10 mouse cellular contexts compared by ENCODE assay signal in the genomic region with DNA sequence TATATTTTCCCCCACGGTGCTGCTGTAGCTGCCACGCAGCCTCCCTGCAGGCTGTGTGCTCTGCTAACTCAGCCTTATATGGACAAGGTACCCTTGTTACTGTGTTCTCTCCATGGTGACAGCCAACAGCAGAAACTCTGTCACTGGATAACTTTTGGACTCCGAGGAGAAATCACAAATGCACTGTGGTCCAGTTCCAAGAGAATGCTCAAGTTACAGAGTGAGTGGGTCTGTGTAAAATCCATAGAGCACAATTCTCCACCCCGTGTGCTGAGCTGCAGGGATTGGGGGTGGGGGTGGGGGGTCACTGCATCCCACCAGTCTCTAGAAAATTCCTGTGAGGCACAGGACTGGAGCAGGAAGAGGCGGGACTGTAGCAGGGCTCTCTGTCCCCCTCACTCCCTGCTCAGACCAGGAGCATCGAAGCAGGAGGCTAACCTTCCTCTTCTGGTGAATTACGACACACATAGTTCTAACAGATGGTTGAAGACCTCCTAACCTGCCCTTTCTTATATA. TPM values are rescaled to one million over a fixed set of nuclear protein-coding genes. Genes with fewer than 3 reads are reported as not detected.
DNase-seq lines count a peak whose midpoint lies in the region; ATAC-seq and TF ChIP-seq lines count a peak whose summit lies in the region.
"Had no signal": no experiment of that assay in that cellular context is flagged by ENCODE, and none has a peak within 500 bp of the region (broad histone marks: within the 10 kb centered on the region; RNA-seq: fewer than 3 reads in every experiment).

No protein-coding gene starts in this region.

- H3K4me3 ChIP-seq in gastrocnemius, adult 2 months, result peak overlapping the region; percentile 38
- H3K4me3 ChIP-seq in kidney, postnatal 0 days (replicated peaks; ENCODE audit: low read depth, low read length), result no peak overlapping the region
- H3K4me3 ChIP-seq in heart, embryonic 15.5 days, result no peak overlapping the region
- H3K4me3 ChIP-seq in neural tube, embryonic 15.5 days (replicated peaks), result no peak overlapping the region
- no peak overlapping the region for H3K4me3 ChIP-seq in liver, embryonic 12.5 days

- H3K4me1 ChIP-seq in kidney, postnatal 0 days (replicated peaks; ENCODE audit: insufficient read depth, low read length), result peaks cover 47% of the 10 kb centered on the region
- H3K4me1 ChIP-seq in heart, embryonic 15.5 days (replicated peaks), result peaks cover 54% of the 10 kb centered on the region
- peaks cover 16% of the 10 kb centered on the region for H3K4me1 ChIP-seq in neural tube, embryonic 15.5 days
- H3K4me1 ChIP-seq in liver, embryonic 12.5 days, result peaks cover 5% of the 10 kb centered on the region

- intact Hi-C loops in gastrocnemius, adult 2 months (cut with DNase I), result no loop called here

- no peak for DNase-seq in gastrocnemius, adult 2 months
- no peak for DNase-seq in gastrocnemius, adult 8-10 months (ENCODE audit: low spot score in 2 of 2)
- peak; percentile 83 for DNase-seq in kidney, postnatal 0 days (ENCODE audit: low spot score)
- DNase-seq in kidney, adult 11 months, result no peak
- DNase-seq in cerebellum, postnatal 25 days, result no peak
- DNase-seq: adrenal gland, postnatal 14 days; cerebellum, adult 9-10 months had no signal

- no peak overlapping the region for H3K9ac ChIP-seq in kidney, postnatal 0 days (ENCODE audit: low read depth, low read length)
- H3K9ac ChIP-seq in heart, embryonic 15.5 days, result 0 out of 2 replicates have a peak overlapping the region, but pooled peaks have one; percentile 7
- no peak overlapping the region for H3K9ac ChIP-seq in neural tube, embryonic 15.5 days (replicated peaks)
- H3K9ac ChIP-seq in liver, embryonic 12.5 days, result no peak overlapping the region

- no peak for TF ChIP-seq CTCF in gastrocnemius, adult 2 months (IDR thresholded peaks at IDR 0.05)
- no peak for TF ChIP-seq CTCF in kidney, postnatal 0 days (IDR thresholded peaks at IDR 0.05; ENCODE audit: low read depth)

- H3K4me2 ChIP-seq in kidney, postnatal 0 days (ENCODE audit: low read length), result 0 out of 2 replicates have a peak overlapping the region, but pooled peaks have one; percentile 15
- peak overlapping the region; percentile 32 for H3K4me2 ChIP-seq in heart, embryonic 15.5 days
- no peak overlapping the region for H3K4me2 ChIP-seq in neural tube, embryonic 15.5 days
- no peak overlapping the region for H3K4me2 ChIP-seq in liver, embryonic 12.5 days

- H3K27me3 ChIP-seq in kidney, postnatal 0 days (ENCODE audit: insufficient read depth, low read length), result no peaks in the 10 kb centered on the region
- no peaks in the 10 kb centered on the region for H3K27me3 ChIP-seq in heart, embryonic 15.5 days
- no peaks in the 10 kb centered on the region for H3K27me3 ChIP-seq in neural tube, embryonic 15.5 days (replicated peaks)
- peaks cover 8% of the 10 kb centered on the region; the same call in 1 of the 2 replicates for H3K27me3 ChIP-seq in liver, embryonic 12.5 days (replicated peaks)

- no peaks in the 10 kb centered on the region for H3K9me3 ChIP-seq in kidney, postnatal 0 days (replicated peaks; ENCODE audit: low read length)
- H3K9me3 ChIP-seq in heart, embryonic 15.5 days (replicated peaks), result no peaks in the 10 kb centered on the region
- no peaks in the 10 kb centered on the region for H3K9me3 ChIP-seq in neural tube, embryonic 15.5 days (replicated peaks)
- no peaks in the 10 kb centered on the region for H3K9me3 ChIP-seq in liver, embryonic 12.5 days (replicated peaks)

- peak overlapping the region; percentile 66 for H3K27ac ChIP-seq in gastrocnemius, adult 2 months
- H3K27ac ChIP-seq in kidney, postnatal 0 days, result peak overlapping the region; percentile 79
- peak overlapping the region; percentile 68 for H3K27ac ChIP-seq in heart, embryonic 15.5 days
- H3K27ac ChIP-seq in neural tube, embryonic 15.5 days (replicated peaks), result peak overlapping the region; percentile 29; the same call in 1 of the 2 replicates
- no peak overlapping the region for H3K27ac ChIP-seq in liver, embryonic 12.5 days

- 14% methylated on average over 7 of the region's 7 CpGs for WGBS in kidney, postnatal 0 days
- 22% methylated on average over 7 of the region's 7 CpGs for WGBS in heart, embryonic 15.5 days
- WGBS in neural tube, embryonic 15.5 days, result 50% methylated on average over 7 of the region's 7 CpGs
- WGBS in liver, embryonic 12.5 days (ENCODE audit: insufficient replicate concordance), result 45% methylated on average over 7 of the region's 7 CpGs

- peaks cover 9% of the 10 kb centered on the region; the same call in 1 of the 2 replicates for H3K36me3 ChIP-seq in kidney, postnatal 0 days (ENCODE audit: insufficient read depth, low read length)
- peaks cover 10% of the 10 kb centered on the region; the same call in 1 of the 2 replicates for H3K36me3 ChIP-seq in heart, embryonic 15.5 days
- H3K36me3 ChIP-seq in neural tube, embryonic 15.5 days, result no peaks in the 10 kb centered on the region
- H3K36me3 ChIP-seq in liver, embryonic 12.5 days, result no peaks in the 10 kb centered on the region

- ATAC-seq in kidney, postnatal 0 days (replicated peaks; ENCODE audit: low FRiP score, low read depth), result peak; percentile 65
- ATAC-seq in heart, embryonic 15.5 days (replicated peaks; ENCODE audit: insufficient number of reproducible peaks, insufficient read depth, low FRiP score, low read depth), result peak; percentile 69
- no peak for ATAC-seq in neural tube, embryonic 15.5 days (ENCODE audit: low FRiP score)
- no peak for ATAC-seq in liver, embryonic 12.5 days

RNA-seq across cellular contexts. Expression of a gene that starts 45.4 kb away (rescaled TPM):
- total RNA-seq in gastrocnemius, adult 2 months (2021), result 100 to 1,000 TPM in 1 of 2 experiments, 10 to 100 TPM in 1; 73.3 to 117 TPM
- 10 to 100 TPM; 27.4 to 61.7 (median 46.3) TPM for total RNA-seq in gastrocnemius, adult 8-10 months (2022)
- polyA plus RNA-seq in kidney, postnatal 0 days (2015; fragmentation: Nextera tagmentation; extraction: Ambion mirVana), result 305 and 310 TPM in 2 replicates
- 191 and 245 TPM in 2 replicates for polyA plus RNA-seq in heart, embryonic 15.5 days (2015; fragmentation: Nextera tagmentation; extraction: Ambion mirVana)
- polyA plus RNA-seq in neural tube, embryonic 15.5 days (2015; fragmentation: Nextera tagmentation; extraction: Ambion mirVana), result 79.3 and 96.2 TPM in 2 replicates
- polyA plus RNA-seq in liver, embryonic 12.5 days (2016; fragmentation: Nextera tagmentation; extraction: Ambion mirVana), result 28.9 and 30.9 TPM in 2 replicates

RNA-seq across cellular contexts. Expression of a gene that starts 45.4 kb away (rescaled TPM):
- total RNA-seq in gastrocnemius, adult 2 months (2021), result 10 to 100 TPM; 51.3 to 69.5 TPM
- total RNA-seq in gastrocnemius, adult 8-10 months (2022), result 10 to 100 TPM; 17.8 to 38.4 (median 26.0) TPM
- polyA plus RNA-seq in kidney, postnatal 0 days (2015; fragmentation: Nextera tagmentation; extraction: Ambion mirVana), result 139 and 140 TPM in 2 replicates
- 89.8 and 106 TPM in 2 replicates for polyA plus RNA-seq in heart, embryonic 15.5 days (2015; fragmentation: Nextera tagmentation; extraction: Ambion mirVana)
- 35.4 and 43.7 TPM in 2 replicates for polyA plus RNA-seq in neural tube, embryonic 15.5 days (2015; fragmentation: Nextera tagmentation; extraction: Ambion mirVana)
- polyA plus RNA-seq in liver, embryonic 12.5 days (2016; fragmentation: Nextera tagmentation; extraction: Ambion mirVana), result 11.8 and 12.0 TPM in 2 replicates

Comparison
In these comparisons a context has a peak if more than half of its experiments do, and no peak if none do; other contexts are left out.
1. ATAC-seq: peak in kidney, postnatal 0 days (single experiment) and heart, embryonic 15.5 days (single experiment); none in neural tube, embryonic 15.5 days (single experiment) and liver, embryonic 12.5 days (single experiment).
2. H3K4me2 ChIP-seq: peak in kidney, postnatal 0 days (single experiment) and heart, embryonic 15.5 days (single experiment); none in neural tube, embryonic 15.5 days (single experiment) and liver, embryonic 12.5 days (single experiment).